Mouse (Mus musculus) CH12.LX (cell line): ENCODE measurements around the gene Chid1. TPM values are rescaled to one million over a fixed set of nuclear protein-coding genes. Genes with fewer than 3 reads are reported as not detected.

Experiments
- DNase-seq: peaks from one replicate; pipeline ENCODE4 v3.0.0-alpha.2; 2013; ENCODE audit errors: extremely low read depth
- H3K27ac ChIP-seq: 2 replicates; pipeline ENCODE4 v1.5.1; 2012; ENCODE audit warnings: low read depth, mild to moderate bottlenecking, control low read depth, moderate library complexity; ENCODE audit not compliant: insufficient read depth
- H3K27me3 ChIP-seq: replicated peaks from 2 replicates; pipeline ENCODE3; 2012; ENCODE audit warnings: inconsistent platforms
- H3K36me3 ChIP-seq, 2 experiments: replicated peaks in 1 of 2; 2 replicates each; pipeline versions ENCODE3 to v1.6.1; 2012; ENCODE audit warnings: inconsistent platforms in 1 of 2, low read length in 1 of 2, mild to moderate bottlenecking in 1 of 2, mixed read lengths in 1 of 2, moderate library complexity in 1 of 2; ENCODE audit not compliant: control insufficient read depth in 1 of 2, insufficient read depth in 1 of 2
- H3K4me1 ChIP-seq, 2 experiments: 2 replicates each; pipeline ENCODE4 v1.6.1; 2012; ENCODE audit warnings: inconsistent platforms in 1 of 2, moderate library complexity in 1 of 2; ENCODE audit not compliant: insufficient read depth in 2 of 2, control insufficient read depth in 1 of 2
- H3K4me2 ChIP-seq: 2 replicates; pipeline ENCODE4 v1.6.1; 2012; ENCODE audit warnings: low read depth, mild to moderate bottlenecking, control low read depth; ENCODE audit not compliant: poor library complexity, insufficient read depth, severe bottlenecking
- H3K4me3 ChIP-seq, 3 experiments: fragments of 150-350 bp in 1 of 3; sonication (generic) in 1 of 3; replicated peaks in 1 of 3; 2 replicates each; pipeline versions ENCODE3 to v1.5.1; 2011 to 2012; ENCODE audit warnings: low read depth in 2 of 3, low read length in 2 of 3, mild to moderate bottlenecking in 2 of 3, moderate library complexity in 2 of 3, control low read depth in 1 of 3, improper control_type of control experiment in 1 of 3, inconsistent platforms in 1 of 3, mixed read lengths in 1 of 3; ENCODE audit not compliant: poor library complexity in 1 of 3
- H3K79me2 ChIP-seq: replicated peaks from 2 replicates; pipeline ENCODE4 v1.6.1; 2012; ENCODE audit warnings: mild to moderate bottlenecking, moderate library complexity; ENCODE audit not compliant: control insufficient read depth, poor library complexity, insufficient read depth, severe bottlenecking; ENCODE audit errors: extremely low read depth
- H3K9ac ChIP-seq: 2 replicates; pipeline ENCODE4 v1.6.1; 2012; ENCODE audit warnings: low read depth, mild to moderate bottlenecking, control low read depth, moderate library complexity; ENCODE audit not compliant: insufficient read depth
- H3K9me3 ChIP-seq: replicated peaks from 2 replicates; pipeline ENCODE3; 2012; ENCODE audit warnings: low read length, inconsistent platforms, mixed read lengths
- BHLHE40 ChIP-seq: IDR thresholded peaks from 2 replicates; pipeline ENCODE4 v1.6.1; 2011; ENCODE audit warnings: mild to moderate bottlenecking, low read depth, low read length, improper control_type of control experiment
- CHD1 ChIP-seq: IDR thresholded peaks from 2 replicates; pipeline ENCODE4 v1.6.1; 2012; ENCODE audit warnings: low read depth, low read length, improper control_type of control experiment, inconsistent platforms
- CTCF ChIP-seq, 2 experiments: IDR thresholded peaks in 1 of 2; conservative IDR thresholded peaks in 1 of 2; 2 replicates each; pipeline ENCODE4 v1.5.1; 2011 to 2012; ENCODE audit warnings: low read depth in 2 of 2, low read length in 2 of 2, improper control_type of control experiment in 1 of 2, inconsistent platforms in 1 of 2, mild to moderate bottlenecking in 1 of 2, moderate library complexity in 1 of 2
- ELF1 ChIP-seq: IDR thresholded peaks from 2 replicates; pipeline ENCODE4 v1.6.1; 2014; ENCODE audit warnings: low read depth, mild to moderate bottlenecking, inconsistent platforms, low read length, improper control_type of control experiment
- EP300 ChIP-seq: IDR thresholded peaks from 2 replicates; pipeline ENCODE4 v1.6.1; 2011; ENCODE audit warnings: low read length, improper control_type of control experiment
- GABPA ChIP-seq: IDR thresholded peaks from 2 replicates; pipeline ENCODE4 v1.6.1; 2012; ENCODE audit warnings: low read depth, low read length, improper control_type of control experiment, inconsistent platforms; ENCODE audit not compliant: insufficient replicate concordance
- HCFC1 ChIP-seq: IDR thresholded peaks from 2 replicates; pipeline ENCODE4 v1.6.1; 2012; ENCODE audit warnings: low read depth, mild to moderate bottlenecking, inconsistent platforms, low read length, improper control_type of control experiment
- JUND ChIP-seq: conservative IDR thresholded peaks from 2 replicates; pipeline ENCODE4 v1.6.1; 2011; ENCODE audit warnings: low read depth, low read length, improper control_type of control experiment
- KAT2A ChIP-seq: IDR thresholded peaks from 2 replicates; pipeline ENCODE4 v1.6.1; 2012; ENCODE audit warnings: low read length, improper control_type of control experiment, inconsistent platforms; ENCODE audit not compliant: insufficient replicate concordance
- MEF2A ChIP-seq: IDR thresholded peaks from 2 replicates; pipeline ENCODE4 v1.6.1; 2014; ENCODE audit warnings: low read depth, mild to moderate bottlenecking, inconsistent platforms, low read length, improper control_type of control experiment, borderline replicate concordance
- MXI1 ChIP-seq: IDR thresholded peaks from 2 replicates; pipeline ENCODE4 v1.6.1; 2011; ENCODE audit warnings: mild to moderate bottlenecking, low read depth, low read length, improper control_type of control experiment
- MYC ChIP-seq: IDR thresholded peaks from 2 replicates; pipeline ENCODE4 v1.6.1; 2011; ENCODE audit warnings: low read depth, mild to moderate bottlenecking, improper control_type of control experiment, low read length
- NRF1 ChIP-seq: IDR thresholded peaks from 2 replicates; pipeline ENCODE4 v1.6.1; 2014; ENCODE audit warnings: low read depth, mild to moderate bottlenecking, inconsistent platforms, low read length, improper control_type of control experiment, moderate library complexity
- PAX5 ChIP-seq: IDR thresholded peaks from 2 replicates; pipeline ENCODE4 v1.6.1; 2012; ENCODE audit warnings: low read length, inconsistent platforms, mixed read lengths
- POLR2A ChIP-seq: IDR thresholded peaks from 2 replicates; pipeline ENCODE4 v1.6.1; 2011; ENCODE audit warnings: low read depth, mild to moderate bottlenecking, improper control_type of control experiment, low read length
- RAD21 ChIP-seq: IDR thresholded peaks from 2 replicates; pipeline ENCODE4 v1.6.1; 2011; ENCODE audit warnings: low read depth, mild to moderate bottlenecking, low read length, improper control_type of control experiment, moderate library complexity
- SIN3A ChIP-seq: IDR thresholded peaks from 2 replicates; pipeline ENCODE4 v1.6.1; 2012; ENCODE audit warnings: low read length, improper control_type of control experiment, inconsistent platforms
- SMC3 ChIP-seq: IDR thresholded peaks from 2 replicates; pipeline ENCODE4 v1.6.1; 2011; ENCODE audit warnings: low read depth, low read length, improper control_type of control experiment
- TBP ChIP-seq: conservative IDR thresholded peaks from 2 replicates; pipeline ENCODE4 v1.6.1; 2011; ENCODE audit warnings: low read depth, low read length, improper control_type of control experiment
- TCF12 ChIP-seq: IDR thresholded peaks from 2 replicates; pipeline ENCODE4 v1.6.1; 2014; ENCODE audit warnings: low read depth, mild to moderate bottlenecking, inconsistent platforms, low read length, improper control_type of control experiment
- UBTF ChIP-seq: IDR thresholded peaks from 2 replicates; pipeline ENCODE4 v1.6.1; 2012; ENCODE audit warnings: low read depth, mild to moderate bottlenecking, inconsistent platforms, low read length, improper control_type of control experiment, moderate library complexity
- USF1 ChIP-seq: IDR thresholded peaks from 2 replicates; pipeline ENCODE4 v1.6.1; 2014; ENCODE audit warnings: low read depth, mild to moderate bottlenecking, inconsistent platforms, low read length, improper control_type of control experiment
- USF2 ChIP-seq: conservative IDR thresholded peaks from 2 replicates; pipeline ENCODE4 v1.6.1; 2011; ENCODE audit warnings: low read depth, low read length, improper control_type of control experiment
- ZC3H11A ChIP-seq: IDR thresholded peaks from 2 replicates; pipeline ENCODE4 v1.6.1; 2012; ENCODE audit warnings: low read depth, mild to moderate bottlenecking, inconsistent platforms, low read length, improper control_type of control experiment
- ZKSCAN1 ChIP-seq: IDR thresholded peaks from 2 replicates; pipeline ENCODE4 v1.6.1; 2012; ENCODE audit warnings: low read depth, inconsistent platforms, low read length, improper control_type of control experiment, borderline replicate concordance
- ZMIZ1 ChIP-seq: IDR thresholded peaks from 2 replicates; pipeline ENCODE4 v1.6.1; 2012; ENCODE audit warnings: low read depth, mild to moderate bottlenecking, inconsistent platforms, low read length, improper control_type of control experiment
- dilution Hi-C: fragments of 300-500 bp; cut with MboI; formaldehyde crosslinking; loops from 2 replicates; pipeline ENCODE4 v1.14.3; 2020; ENCODE audit warnings: low sequenced_read_pairs; ENCODE audit not compliant: extremely low pct_unique_long_range_greater_than_20kb, extremely low pct_ligation_motif_present
- in situ Hi-C: fragments of 300-500 bp; cut with MboI; formaldehyde crosslinking; loops from 3 replicates; pipeline ENCODE4 v1.14.3; 2019; ENCODE audit warnings: low sequenced_read_pairs, low pct_ligation_motif_present, low pct_unique_long_range_greater_than_20kb, mixed read lengths
- polyA plus RNA-seq: library from polyadenylated mRNA; unstranded; fragments of >175 nt; gene quantifications from 2 replicates; pipeline ENCODE4 v1.2.1, GENCODE M21; 2012; ENCODE audit warnings: low read depth; ENCODE audit not compliant: insufficient read length
- total RNA-seq, 2 experiments: library from RNA; depleted of rRNA; stranded (reverse); fragments of 300-350 nt in 1 of 2; fragments of >200 nt in 1 of 2; gene quantifications; 2 replicates each; pipeline ENCODE4 v1.2.3; 2012 to 2014

Gene Chid1
- total and polyA plus RNA-seq, 3 experiments = 27.0 to 50.5 (median 42.3) TPM

DNA sequence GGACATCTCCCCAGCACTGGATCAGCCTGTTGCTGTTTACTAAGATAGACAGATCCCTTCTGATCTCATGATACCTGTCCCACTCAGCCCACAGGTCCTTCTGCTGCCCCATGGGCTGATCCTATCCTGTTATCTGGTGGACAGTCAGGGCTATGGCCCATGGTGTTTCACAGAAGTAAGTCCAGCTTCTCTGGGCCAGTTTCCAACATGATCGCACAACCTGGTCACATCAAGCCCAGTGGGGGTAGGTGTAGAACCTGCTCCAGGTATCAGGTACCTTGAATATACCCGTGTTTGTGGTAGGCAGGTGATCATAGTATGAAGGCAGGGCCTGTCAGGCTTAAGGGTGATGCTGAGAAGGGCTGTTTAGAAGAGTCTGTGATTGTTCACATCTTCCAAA is 44.3 kb downstream of the Chid1 start:
- in situ Hi-C loops = no loop called here
- no peak overlapping the region for H3K4me3 ChIP-seq
- H3K36me3 ChIP-seq = peaks cover 45 to 95% of the 10 kb centered on the region in 2 experiments
- TF ChIP-seq USF2 (no peak), EP300 (no peak), BHLHE40 (no peak), TCF12 (no peak), USF1 (no peak), SIN3A (no peak), ZKSCAN1 (no peak), JUND (no peak), GABPA (no peak), MXI1 (no peak), MYC (no peak), SMC3 (no peak), RAD21 (no peak)
- H3K27me3 ChIP-seq = no peaks in the 10 kb centered on the region
- no peaks in the 10 kb centered on the region for H3K79me2 ChIP-seq
- DNase-seq = no peak
- no peak overlapping the region for H3K4me2 ChIP-seq
- no peak overlapping the region for H3K27ac ChIP-seq
- H3K9ac ChIP-seq = no peak overlapping the region
- dilution Hi-C loops = no loop called here
- no peaks in the 10 kb centered on the region for H3K9me3 ChIP-seq
- no peaks in the 10 kb centered on the region for H3K4me1 ChIP-seq

DNA sequence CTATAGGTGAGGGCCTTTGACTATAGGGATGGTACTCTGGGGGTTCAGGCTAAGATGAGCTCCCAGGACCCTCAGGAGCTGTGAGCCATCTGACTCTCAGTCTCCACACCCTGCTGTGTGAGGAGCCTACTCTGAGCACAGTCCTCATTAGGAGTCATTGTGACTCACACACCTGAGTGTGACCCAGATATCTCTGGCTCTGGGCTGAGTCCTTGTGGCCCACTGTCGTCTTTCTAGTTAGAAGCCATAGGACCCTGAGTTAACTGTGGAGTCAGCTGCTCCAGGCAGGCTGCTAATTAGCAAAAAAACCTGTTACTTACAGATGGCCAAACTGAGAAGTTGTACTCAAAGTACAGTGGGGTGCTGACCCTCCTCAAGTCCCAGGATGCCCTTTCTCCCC is 45.9 kb downstream of the Chid1 start:
- H3K27me3 ChIP-seq = no peaks in the 10 kb centered on the region
- H3K9ac ChIP-seq = no peak overlapping the region
- no peak for DNase-seq
- H3K79me2 ChIP-seq = no peaks in the 10 kb centered on the region
- no peaks in the 10 kb centered on the region for H3K4me1 ChIP-seq
- H3K27ac ChIP-seq = no peak overlapping the region
- H3K9me3 ChIP-seq = no peaks in the 10 kb centered on the region
- in situ Hi-C loops (no loop called here), dilution Hi-C loops (no loop called here)
- H3K36me3 ChIP-seq = peaks cover 39 to 88% of the 10 kb centered on the region in 2 experiments
- H3K4me3 ChIP-seq = no peak overlapping the region
- no peak overlapping the region for H3K4me2 ChIP-seq
- no peak for TF ChIP-seq USF2
- no peak for TF ChIP-seq POLR2A
- TF ChIP-seq RAD21 = no peak
- TF ChIP-seq PAX5 = no peak
- no peak for TF ChIP-seq JUND
- TF ChIP-seq ZC3H11A = no peak
- TF ChIP-seq CHD1 = no peak
- TF ChIP-seq ZMIZ1 = no peak
- TF ChIP-seq CTCF (conservative IDR thresholded peaks at IDR 0.05 in 1 of 2, IDR thresholded peaks at IDR 0.05 in 1 of 2; ENCODE audit: low read depth in 2 of 2, low read length in 2 of 2) = no peak
- TF ChIP-seq NRF1 = no peak
- TF ChIP-seq HCFC1 = no peak
- no peak for TF ChIP-seq KAT2A
- no peak for TF ChIP-seq MEF2A
- no peak for TF ChIP-seq EP300
- no peak for TF ChIP-seq ELF1
- no peak for TF ChIP-seq UBTF
- no peak for TF ChIP-seq TBP
